10 mouse cellular contexts compared by ENCODE assay signal in genomic region chr2:152639406-152640113, GRCm38 (mm10). TPM values are rescaled to one million over a fixed set of nuclear protein-coding genes. Genes with fewer than 3 reads are reported as not detected.
DNase-seq lines count a peak whose midpoint lies in the region; ATAC-seq and TF ChIP-seq lines count a peak whose summit lies in the region.
"Had no signal": no experiment of that assay in that cellular context is flagged by ENCODE, and none has a peak within 500 bp of the region (broad histone marks: within the 10 kb centered on the region; RNA-seq: fewer than 3 reads in every experiment).

No protein-coding gene starts in this region.

- no peak overlapping the region for H3K4me2 ChIP-seq in hindbrain, embryonic 12.5 days (replicated peaks)
- H3K4me2 ChIP-seq: limb, embryonic 12.5 days had no signal

- peak; percentile 15 for DNase-seq in hindbrain, embryonic 10.5 days (ENCODE audit: low spot score)
- DNase-seq in embryo, embryonic 9.5 days (ENCODE audit: extremely low spot score): peak; percentile 24
- DNase-seq in heart, postnatal 25 days (ENCODE audit: low spot score): peak; percentile 54
- peak; percentile 66 for DNase-seq in lung, postnatal 10 days
- no peak for DNase-seq in layer of hippocampus, adult 2 months (ENCODE audit: low spot score in 2 of 2)
- DNase-seq in thymus, postnatal 14 days: no peak
- no peak for DNase-seq in c-Kit-positive CD71-positive TER-119-positive erythroid progenitor cells, embryonic 14.5 days (ENCODE audit: low spot score)

- no peak overlapping the region for H3K4me3 ChIP-seq in hindbrain, embryonic 10.5 days
- no peak overlapping the region for H3K4me3 ChIP-seq in hindbrain, embryonic 12.5 days
- H3K4me3 ChIP-seq in layer of hippocampus, adult 2 months: no peak overlapping the region
- H3K4me3 ChIP-seq: limb, embryonic 12.5 days had no signal

- peak overlapping the region; percentile 60 for H3K27ac ChIP-seq in hindbrain, embryonic 10.5 days
- no peak overlapping the region for H3K27ac ChIP-seq in hindbrain, embryonic 12.5 days
- H3K27ac ChIP-seq in layer of hippocampus, adult 2 months: no peak overlapping the region
- H3K27ac ChIP-seq: limb, embryonic 12.5 days had no signal

- no peaks in the 10 kb centered on the region for H3K36me3 ChIP-seq in hindbrain, embryonic 10.5 days
- H3K36me3 ChIP-seq in hindbrain, embryonic 12.5 days: no peaks in the 10 kb centered on the region
- H3K36me3 ChIP-seq: limb, embryonic 12.5 days had no signal

- H3K9ac ChIP-seq in hindbrain, embryonic 12.5 days: no peak overlapping the region
- H3K9ac ChIP-seq: limb, embryonic 12.5 days had no signal

- no peak for ATAC-seq in hindbrain, embryonic 12.5 days (ENCODE audit: low FRiP score)

- peaks cover 14% of the 10 kb centered on the region for H3K4me1 ChIP-seq in hindbrain, embryonic 10.5 days (replicated peaks)
- peaks cover 8% of the 10 kb centered on the region for H3K4me1 ChIP-seq in hindbrain, embryonic 12.5 days
- H3K4me1 ChIP-seq: limb, embryonic 12.5 days had no signal

- WGBS in hindbrain, embryonic 10.5 days: 12% methylated on average over 11 of the region's 11 CpGs
- 10% methylated on average over 11 of the region's 11 CpGs for WGBS in hindbrain, embryonic 12.5 days

- intact Hi-C loops in heart, postnatal 25 days (cut with DNase I): no loop called here

- no peaks in the 10 kb centered on the region for H3K9me3 ChIP-seq in hindbrain, embryonic 10.5 days
- H3K9me3 ChIP-seq in hindbrain, embryonic 12.5 days (replicated peaks): no peaks in the 10 kb centered on the region
- H3K9me3 ChIP-seq: limb, embryonic 12.5 days had no signal

- no peak for TF ChIP-seq CTCF in layer of hippocampus, adult 2 months (conservative IDR thresholded peaks at IDR 0.05)

- no peaks in the 10 kb centered on the region for H3K27me3 ChIP-seq in hindbrain, embryonic 10.5 days (ENCODE audit: insufficient read depth, poor library complexity, severe bottlenecking)
- peaks cover under 1% of the 10 kb centered on the region; the same call in 1 of the 2 replicates for H3K27me3 ChIP-seq in hindbrain, embryonic 12.5 days

RNA-seq across cellular contexts. Expression of gene Rem1, which starts 12.8 kb away (rescaled TPM):
- 0.35 and 0.37 TPM in 2 replicates for polyA plus RNA-seq in hindbrain, embryonic 10.5 days (2016; fragmentation: Nextera tagmentation; extraction: Ambion mirVana)
- 0.72 and 0.82 TPM in 2 replicates for polyA plus RNA-seq in hindbrain, embryonic 12.5 days (2016; fragmentation: Nextera tagmentation; extraction: Ambion mirVana)
- total RNA-seq in heart, postnatal 25 days (2021): 1 to 10 TPM; 7.7 to 8.5 TPM
- total RNA-seq in layer of hippocampus, adult 2 months (2021): 1 to 10 TPM in 1 of 2 experiments, under 1 TPM in 1; 0.42 to 2.0 TPM

RNA-seq across cellular contexts. Expression of gene Defb25, which starts 16.7 kb away (rescaled TPM):
- polyA plus RNA-seq in hindbrain, embryonic 10.5 days (2016; fragmentation: Nextera tagmentation; extraction: Ambion mirVana): not detected in 2 replicates
- not detected in 2 replicates for polyA plus RNA-seq in hindbrain, embryonic 12.5 days (2016; fragmentation: Nextera tagmentation; extraction: Ambion mirVana)
- total RNA-seq in heart, postnatal 25 days (2021): not detected
- total RNA-seq in layer of hippocampus, adult 2 months (2021): not detected
- total RNA-seq: common myeloid progenitor, adult 5-6 weeks had no signal
- polyA plus RNA-seq: limb, embryonic 12.5 days had no signal

RNA-seq across cellular contexts. Expression of gene H13, which starts 29.7 kb away (rescaled TPM):
- polyA plus RNA-seq in hindbrain, embryonic 10.5 days (2016; fragmentation: Nextera tagmentation; extraction: Ambion mirVana): 103 and 134 TPM in 2 replicates
- polyA plus RNA-seq in hindbrain, embryonic 12.5 days (2016; fragmentation: Nextera tagmentation; extraction: Ambion mirVana): 153 and 157 TPM in 2 replicates
- 10 to 100 TPM; 35.1 to 38.5 TPM for total RNA-seq in heart, postnatal 25 days (2021)
- total RNA-seq in layer of hippocampus, adult 2 months (2021): 10 to 100 TPM; 71.5 to 73.3 TPM

RNA-seq across cellular contexts. Expression of gene Defb36, which starts 35.4 kb away (rescaled TPM):
- polyA plus RNA-seq in hindbrain, embryonic 10.5 days (2016; fragmentation: Nextera tagmentation; extraction: Ambion mirVana): not detected in 2 replicates
- polyA plus RNA-seq in hindbrain, embryonic 12.5 days (2016; fragmentation: Nextera tagmentation; extraction: Ambion mirVana): not detected in 2 replicates
- total RNA-seq in heart, postnatal 25 days (2021): not detected
- not detected for total RNA-seq in layer of hippocampus, adult 2 months (2021)
- total RNA-seq: common myeloid progenitor, adult 5-6 weeks had no signal
- polyA plus RNA-seq: limb, embryonic 12.5 days had no signal

RNA-seq across cellular contexts. Expression of gene Defb45, which starts 40.4 kb away (rescaled TPM):
- not detected in 2 replicates for polyA plus RNA-seq in hindbrain, embryonic 10.5 days (2016; fragmentation: Nextera tagmentation; extraction: Ambion mirVana)
- not detected in 2 replicates for polyA plus RNA-seq in hindbrain, embryonic 12.5 days (2016; fragmentation: Nextera tagmentation; extraction: Ambion mirVana)
- not detected for total RNA-seq in heart, postnatal 25 days (2021)
- total RNA-seq in layer of hippocampus, adult 2 months (2021): not detected
- total RNA-seq: common myeloid progenitor, adult 5-6 weeks had no signal
- polyA plus RNA-seq: limb, embryonic 12.5 days had no signal

Comparison
In these comparisons a context has a peak if more than half of its experiments do, and no peak if none do; other contexts are left out.
1. DNase-seq: peak in hindbrain, embryonic 10.5 days (single experiment), embryo, embryonic 9.5 days (single experiment), heart, postnatal 25 days (single experiment) and lung, postnatal 10 days (single experiment); none in layer of hippocampus, adult 2 months (0 of 2), thymus, postnatal 14 days (single experiment) and c-Kit-positive CD71-positive TER-119-positive erythroid progenitor cells, embryonic 14.5 days (single experiment).